Mouse (Mus musculus): ENCODE data around the gene Lrp1.

DNA sequence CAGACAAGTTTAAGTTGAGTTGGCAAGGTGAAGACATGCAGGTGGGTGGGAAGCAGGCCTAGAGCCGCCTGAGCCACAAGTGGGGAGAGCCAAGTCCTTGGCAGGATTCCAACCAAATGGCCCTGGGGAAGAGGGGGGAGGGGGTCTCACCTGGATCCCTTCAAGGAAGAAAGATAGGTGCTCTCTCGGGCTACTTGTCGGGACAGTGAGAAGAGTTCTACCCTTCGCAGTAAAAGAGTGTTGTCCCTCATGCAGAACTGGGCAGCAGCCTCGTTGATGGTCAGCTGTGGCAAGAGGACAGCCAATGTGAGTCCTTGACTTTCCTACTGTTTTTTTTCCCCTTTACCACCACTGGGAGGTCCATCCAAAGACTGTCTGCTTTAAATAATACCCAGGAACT lies 42.6 kb upstream of the Lrp1 start:
- no peak for TF ChIP-seq MAZ (IDR thresholded peaks at IDR 0.05; ENCODE audit: low read depth, low read length)
- TF ChIP-seq POLR2A (IDR thresholded peaks at IDR 0.05; ENCODE audit: control insufficient read depth in 1 of 2, insufficient read depth in 1 of 2, low read depth in 1 of 2, low read length in 2 of 2, poor library complexity in 1 of 2), result no peak
- no peak for TF ChIP-seq USF1 (IDR thresholded peaks at IDR 0.05; ENCODE audit: low read depth, low read length)
- TF ChIP-seq EP300 (IDR thresholded peaks at IDR 0.05; ENCODE audit: low read depth in 1 of 2, low read length in 2 of 2), result no peak
- TF ChIP-seq CHD1 (IDR thresholded peaks at IDR 0.05; ENCODE audit: low read depth, low read length), result no peak
- TF ChIP-seq MYB (IDR thresholded peaks at IDR 0.05; ENCODE audit: low read depth, low read length), result no peak
- no peak for TF ChIP-seq CTCF (IDR thresholded peaks at IDR 0.05 in 2 of 3, conservative IDR thresholded peaks at IDR 0.05 in 1 of 3; ENCODE audit: control insufficient read depth in 1 of 3, insufficient read depth in 1 of 3, low read depth in 2 of 3, low read length in 3 of 3, poor library complexity in 1 of 3, severe bottlenecking in 1 of 3)
- no peak for TF ChIP-seq ZNF384 (IDR thresholded peaks at IDR 0.05; ENCODE audit: low read depth, low read length)
- no peak for TF ChIP-seq ZMIZ1 (IDR thresholded peaks at IDR 0.05; ENCODE audit: low read depth, low read length)

Measured in MEL (cell line).